Mouse (Mus musculus) megakaryocyte, embryonic 14.5 days (primary cell): ENCODE data around the gene Itpk1.

Experiments used
- FLI1 ChIP-seq: IDR thresholded peaks from 2 replicates; pipeline ENCODE4 v1.6.1; 2012; ENCODE audit warnings: low read length, inconsistent platforms, mixed read lengths
- GATA1 ChIP-seq: IDR thresholded peaks from 3 replicates; pipeline ENCODE4 v1.6.1; 2012; ENCODE audit warnings: mixed read lengths, low read length, inconsistent platforms, borderline replicate concordance

DNA sequence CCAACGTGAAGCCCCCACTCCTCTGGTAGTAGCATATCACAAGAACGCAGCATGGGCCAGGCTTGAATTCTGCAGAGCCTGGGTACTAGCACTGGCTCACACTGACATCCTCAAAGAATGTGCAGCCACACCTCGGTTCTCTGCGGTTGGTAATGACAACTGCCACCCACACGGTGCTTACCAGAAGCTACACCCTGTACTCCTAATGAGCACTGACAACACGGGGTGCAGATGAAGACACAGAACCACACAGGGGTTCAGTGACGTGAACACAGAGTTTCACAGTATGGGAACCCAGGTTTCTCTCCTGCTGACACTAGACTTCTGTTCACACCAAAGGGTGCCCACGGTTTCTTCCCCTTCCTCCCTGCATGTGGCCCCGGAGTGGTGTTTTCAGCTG is 76.5 kb downstream of the Itpk1 start:
- no peak for TF ChIP-seq GATA1
- TF ChIP-seq FLI1: no peak
